Mouse (Mus musculus) intestine, embryonic 15.5 days (tissue): Measurements from ENCODE around the gene Eps8l3. TPM values are rescaled to one million over a fixed set of nuclear protein-coding genes. Genes with fewer than 3 reads are reported as not detected.
"Not testable (repeated sequence)": the region's sequence is repeated elsewhere in the genome, so short reads cannot be mapped to it uniquely, and the experiment has no call there.

ENCODE experiments used
- ATAC-seq: fragments of 200-750 bp; cut with Nextera tagmentation; 2 replicates; pipeline ENCODE4 v1.8.0; 2017; ENCODE audit warnings: moderate TSS enrichment, moderate library complexity
- H3K27ac ChIP-seq: fragments of 300-500 bp; sonication (generic); 2 replicates; pipeline ENCODE4 v1.5.1; 2015; ENCODE audit warnings: mild to moderate bottlenecking, inconsistent platforms
- H3K27me3 ChIP-seq: fragments of 300-500 bp; sonication (generic); replicated peaks from 2 replicates; pipeline ENCODE4 v1.6.1; 2015; ENCODE audit warnings: inconsistent platforms
- H3K36me3 ChIP-seq: fragments of 300-500 bp; sonication (generic); 2 replicates; pipeline ENCODE4 v1.6.1; 2015; ENCODE audit warnings: inconsistent platforms
- H3K4me1 ChIP-seq: fragments of 300-500 bp; sonication (generic); replicated peaks from 2 replicates; pipeline ENCODE4 v1.6.1; 2015; ENCODE audit warnings: inconsistent platforms
- H3K4me2 ChIP-seq: fragments of 300-500 bp; sonication (generic); replicated peaks from 2 replicates; pipeline ENCODE4 v1.6.1; 2015; ENCODE audit warnings: mild to moderate bottlenecking, inconsistent platforms
- H3K4me3 ChIP-seq: fragments of 300-500 bp; sonication (generic); replicated peaks from 2 replicates; pipeline ENCODE4 v1.5.1; 2015; ENCODE audit warnings: inconsistent platforms
- H3K9ac ChIP-seq: fragments of 300-500 bp; sonication (generic); 2 replicates; pipeline ENCODE4 v1.6.1; 2015; ENCODE audit warnings: inconsistent platforms
- H3K9me3 ChIP-seq: fragments of 300-500 bp; sonication (generic); 2 replicates; pipeline ENCODE4 v1.6.1; 2016; ENCODE audit warnings: inconsistent platforms
- WGBS: fragments of 180-500 bp; shearing (Covaris S2); methylation state at CpG from one replicate; pipeline ENCODE4 v1.1.7; 2015; 5-methylcytosine and 5-hydroxymethylcytosine counted together
- polyA plus RNA-seq: library from polyadenylated mRNA; unstranded; fragments of >200 nt; fragmentation: Nextera tagmentation; extraction: Ambion mirVana; gene quantifications from 2 replicates; pipeline ENCODE4 v1.2.1, GENCODE M21; 2015

Gene Eps8l3
- polyA plus RNA-seq, 1 experiment from 2014 or later = 164 TPM

DNA sequence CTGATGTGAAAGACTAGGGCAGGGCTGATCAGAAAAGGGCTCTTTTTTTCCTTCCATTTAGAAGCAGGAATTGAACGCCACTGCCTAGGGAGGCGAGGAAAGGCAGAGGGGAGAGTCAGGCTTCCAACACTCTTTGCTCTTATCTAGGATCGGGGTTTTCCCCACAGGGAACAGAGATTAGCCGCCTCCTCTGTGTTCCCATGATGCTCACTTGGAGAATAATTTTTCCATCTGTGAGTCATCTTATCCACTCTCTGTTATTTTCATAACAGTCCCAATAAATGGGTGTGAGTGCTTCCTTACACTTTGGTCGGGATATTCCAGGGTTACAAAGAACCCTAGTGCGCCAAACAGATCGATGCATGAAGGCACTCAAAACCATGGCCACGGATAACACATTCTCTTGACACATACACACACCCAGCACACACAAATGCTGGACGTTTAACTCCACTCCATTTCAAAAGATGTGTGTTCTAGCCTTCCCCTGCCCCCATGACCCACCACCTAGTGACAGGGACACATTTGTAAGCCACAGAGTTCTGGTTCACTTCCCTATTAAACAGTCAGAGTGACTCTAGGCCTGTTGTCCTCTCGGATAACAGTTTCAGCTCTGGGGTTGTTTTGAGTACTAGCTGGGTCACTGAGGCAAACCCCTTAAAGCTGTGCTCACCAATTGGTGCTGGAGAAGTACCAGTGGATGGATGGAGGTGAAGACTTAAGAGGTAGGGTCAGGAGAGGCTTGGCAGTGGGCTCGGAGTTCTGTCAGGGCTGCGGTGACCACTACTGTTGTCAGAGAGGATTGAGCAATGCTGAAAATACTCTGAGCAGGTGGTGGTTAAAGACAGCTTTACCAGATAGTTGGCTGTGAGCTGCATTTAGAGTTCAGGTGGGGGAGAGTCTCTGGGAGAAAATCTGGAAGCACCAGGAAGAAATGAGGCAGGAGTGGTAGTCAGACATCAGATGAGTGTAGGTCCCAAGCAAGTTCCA lies 1.0 kb downstream of the Eps8l3 start:
- peak overlapping the region; percentile 51 for H3K4me2 ChIP-seq

DNA sequence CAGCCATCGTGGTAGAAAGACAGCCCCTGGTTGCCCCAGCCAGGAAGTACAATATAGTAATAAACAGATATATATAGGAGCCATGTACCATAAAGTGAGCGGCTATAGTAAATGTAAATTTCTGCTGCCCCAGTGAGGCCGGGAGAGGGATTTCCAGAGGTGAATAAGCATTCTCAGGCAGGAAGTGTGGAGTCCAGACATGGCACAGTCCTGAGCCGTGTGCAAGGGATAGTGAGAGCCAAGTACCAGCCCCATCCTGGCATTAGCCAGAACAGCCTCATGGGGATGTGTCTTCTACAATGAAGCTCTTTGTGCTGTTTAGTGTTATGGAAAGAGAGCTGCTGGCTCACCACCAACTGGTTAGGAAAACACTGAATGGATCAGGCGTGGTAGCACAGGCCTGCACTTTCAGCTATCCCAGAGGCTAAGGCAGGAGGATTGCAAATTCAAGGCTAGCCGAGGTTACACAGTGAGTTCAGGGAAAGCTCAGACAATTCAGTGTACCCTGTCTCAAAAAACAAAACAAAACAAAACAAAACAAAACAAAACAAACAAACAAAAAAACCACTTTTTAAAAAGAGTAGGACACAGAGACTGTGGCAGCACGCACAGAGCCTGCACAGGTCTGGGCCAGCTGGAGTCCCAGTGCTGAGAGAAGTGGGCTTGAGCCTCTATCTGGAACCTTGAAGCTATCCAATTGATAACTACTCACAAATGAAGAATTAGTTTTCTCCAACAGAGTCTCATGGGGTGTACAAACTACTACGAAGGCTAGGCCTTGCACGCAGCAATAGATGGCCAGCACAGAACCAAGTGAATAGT lies 10.9 kb downstream of the Eps8l3 start:
- ATAC-seq = peak; percentile 91
- Histone ChIP-seq H3K27me3 (no peaks in the 10 kb centered on the region), H3K4me3 (no peak overlapping the region), H3K27ac (peak overlapping the region; percentile 38; the same call in 1 of the 2 replicates), H3K9me3 (no peaks in the 10 kb centered on the region), H3K36me3 (peaks cover 7% of the 10 kb centered on the region), H3K4me2 (no peak overlapping the region), H3K9ac (no peak overlapping the region), H3K4me1 (0 out of 2 replicates have a peak, but pooled peaks cover 3% of the 10 kb centered on the region)
- WGBS = 71% methylated on average over 9 of the region's 9 CpGs

More for the DNA sequence above, 1.0 kb downstream of the Eps8l3 start:
- Histone ChIP-seq H3K27ac (peak overlapping the region; percentile 89), H3K36me3 (no peaks in the 10 kb centered on the region), H3K9me3 (no peaks in the 10 kb centered on the region), H3K4me1 (peaks cover 19% of the 10 kb centered on the region), H3K27me3 (no peaks in the 10 kb centered on the region), H3K9ac (peak overlapping the region; percentile 39), H3K4me3 (peak overlapping the region; percentile 38)
- no peak for ATAC-seq
- 68% methylated on average over 12 of the region's 12 CpGs for WGBS

DNA sequence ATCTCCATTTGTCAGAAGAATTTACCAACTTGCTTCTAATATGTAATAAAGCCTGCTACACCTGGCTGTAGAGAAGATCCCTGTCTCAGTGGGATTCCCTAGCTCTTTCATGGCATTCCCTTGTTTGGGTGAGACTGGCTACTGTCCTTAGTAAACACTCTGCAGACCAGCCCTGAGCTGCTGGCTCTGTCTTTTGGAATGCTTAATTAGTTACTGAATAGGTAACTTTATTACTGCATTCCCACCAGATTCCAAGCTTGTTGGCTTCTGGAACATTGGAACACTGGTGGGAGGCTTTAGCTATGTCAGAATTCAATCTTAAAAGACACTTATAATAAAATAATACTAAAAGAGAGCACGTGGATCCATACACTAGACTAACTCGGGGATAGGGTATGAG lies 12.2 kb downstream of the Eps8l3 start:
- not testable (repeated sequence) for H3K4me1 ChIP-seq, H3K27me3 ChIP-seq, H3K4me2 ChIP-seq, H3K4me3 ChIP-seq, H3K9me3 ChIP-seq, ATAC-seq, H3K9ac ChIP-seq, H3K27ac ChIP-seq
- 85% methylated on average over 2 of the region's 2 CpGs for WGBS
- peaks cover 11% of the 10 kb centered on the region for H3K36me3 ChIP-seq

DNA sequence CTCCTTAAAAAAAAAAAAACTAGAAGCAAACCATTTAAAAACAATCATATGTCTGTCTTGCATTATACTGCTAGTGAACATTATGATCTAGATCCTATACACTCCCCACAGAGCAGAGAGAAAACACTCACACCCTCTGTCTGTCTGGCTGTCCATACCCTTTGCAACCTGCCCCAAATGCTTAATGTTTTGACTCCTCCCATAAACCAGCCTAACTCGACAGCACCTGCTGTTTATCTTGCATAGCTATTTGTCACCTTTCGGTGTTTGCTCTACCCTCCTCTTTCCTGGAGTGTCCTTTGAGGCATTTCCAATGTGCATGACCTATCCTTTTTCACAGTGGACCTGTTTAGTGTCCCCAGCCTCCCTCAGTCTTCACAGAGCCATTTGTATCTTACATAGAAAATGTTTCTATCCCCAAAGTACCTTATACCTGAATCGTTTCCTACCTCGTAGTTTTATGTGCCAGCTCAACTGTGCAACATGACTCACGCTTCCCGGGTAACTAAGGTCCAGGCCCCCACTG lies 18.2 kb downstream of the Eps8l3 start:
- Histone ChIP-seq H3K36me3 (peaks cover 9% of the 10 kb centered on the region; the same call in 1 of the 2 replicates), H3K27ac (0 out of 2 replicates have a peak overlapping the region, but pooled peaks have one; percentile 22), H3K4me2 (peak overlapping the region; percentile 90), H3K27me3 (no peaks in the 10 kb centered on the region), H3K9ac (peak overlapping the region; percentile 80), H3K4me1 (peaks cover 7% of the 10 kb centered on the region), H3K9me3 (no peaks in the 10 kb centered on the region), H3K4me3 (peak overlapping the region; percentile 67)
- peak; percentile 40 for ATAC-seq
- WGBS = 5% methylated on average over 6 of the region's 6 CpGs

DNA sequence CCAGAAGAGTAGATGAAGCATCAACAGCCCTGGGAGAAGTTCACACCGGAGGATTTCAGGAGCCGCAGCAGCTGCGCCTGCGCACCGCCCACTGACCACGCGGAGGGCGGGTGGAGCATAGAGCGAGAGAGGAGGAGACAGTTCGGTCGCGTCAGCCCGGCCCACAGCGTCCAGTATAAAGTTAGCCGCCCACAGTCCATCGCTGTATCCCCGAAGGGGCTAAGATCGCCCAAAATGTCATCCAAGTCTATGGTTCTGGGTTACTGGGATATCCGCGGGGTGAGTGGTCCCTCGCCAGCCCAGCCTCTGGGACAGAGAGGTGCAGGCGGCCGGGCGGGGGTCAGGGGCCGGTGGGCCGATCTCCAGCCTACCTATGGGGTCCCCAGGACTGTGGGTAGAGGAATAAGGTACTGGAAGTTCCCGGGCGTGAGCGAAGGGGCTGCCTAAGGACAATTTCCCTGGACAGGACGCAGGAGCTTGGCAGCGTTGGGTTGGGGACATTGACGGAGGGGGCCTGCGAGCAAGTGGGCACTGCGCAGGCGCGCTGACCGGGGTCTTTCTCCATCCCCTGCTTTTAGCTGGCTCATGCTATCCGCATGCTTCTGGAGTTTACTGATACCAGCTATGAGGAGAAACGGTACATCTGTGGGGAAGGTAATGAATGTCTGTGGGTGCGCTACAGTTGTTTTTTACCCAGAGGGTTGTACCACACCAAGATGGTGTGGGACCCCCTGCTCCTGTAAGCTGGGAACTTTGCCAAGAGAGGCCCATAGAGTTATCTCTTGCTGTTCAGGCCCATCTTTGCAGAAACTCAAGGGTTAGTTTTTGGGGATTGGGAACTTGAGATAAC lies 18.9 kb downstream of the Eps8l3 start, which contains the start of gene Gstm5:
Gene Gstm5, plus strand, starts transcription at position 102 of the 850 bp plus-strand sequence.
- H3K9ac ChIP-seq = peak within 1 kb of the TSS; percentile 80
- H3K4me3 ChIP-seq = peak within 1 kb of the TSS; percentile 67
- H3K36me3 ChIP-seq = peaks cover 9% of the 10 kb centered on the region; the same call in 1 of the 2 replicates
- no peaks in the 10 kb centered on the region for H3K27me3 ChIP-seq
- no peaks in the 10 kb centered on the region for H3K9me3 ChIP-seq
- peak within 1 kb of the TSS; percentile 73 for H3K27ac ChIP-seq
- peak within 1 kb of the TSS; percentile 90 for H3K4me2 ChIP-seq
- peaks cover 7% of the 10 kb centered on the region for H3K4me1 ChIP-seq
- WGBS = 5% methylated on average over 40 of the region's 40 CpGs
- peak; percentile 96 for ATAC-seq

DNA sequence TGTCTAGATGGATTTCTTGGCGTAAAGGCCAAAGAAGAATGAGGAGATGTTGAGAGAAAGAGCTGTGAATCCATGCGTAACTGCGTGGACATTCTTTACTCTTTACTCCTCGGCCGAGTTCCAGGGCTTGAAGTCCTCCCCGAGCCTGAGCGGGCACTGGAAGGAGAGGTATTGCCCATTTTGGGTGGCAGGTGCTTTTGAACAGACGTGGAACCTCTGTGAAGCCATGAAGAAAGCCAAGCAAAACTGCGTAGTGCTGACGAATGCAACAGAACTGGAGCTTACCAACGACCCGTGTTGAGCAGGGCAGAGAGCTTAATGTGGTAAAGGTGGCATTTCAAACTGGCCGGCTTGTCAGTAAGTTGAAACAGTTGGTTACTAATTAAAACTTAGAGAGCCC lies 21.7 kb downstream of the Eps8l3 start:
- no peak overlapping the region for H3K4me2 ChIP-seq
- H3K27ac ChIP-seq = no peak overlapping the region
- no peak for ATAC-seq
- H3K4me1 ChIP-seq = peaks cover 7% of the 10 kb centered on the region
- no peaks in the 10 kb centered on the region for H3K36me3 ChIP-seq
- no peak overlapping the region for H3K4me3 ChIP-seq
- H3K27me3 ChIP-seq = no peaks in the 10 kb centered on the region
- H3K9ac ChIP-seq = no peak overlapping the region
- 93% methylated on average over 13 of the region's 13 CpGs for WGBS
- H3K9me3 ChIP-seq = no peaks in the 10 kb centered on the region

DNA sequence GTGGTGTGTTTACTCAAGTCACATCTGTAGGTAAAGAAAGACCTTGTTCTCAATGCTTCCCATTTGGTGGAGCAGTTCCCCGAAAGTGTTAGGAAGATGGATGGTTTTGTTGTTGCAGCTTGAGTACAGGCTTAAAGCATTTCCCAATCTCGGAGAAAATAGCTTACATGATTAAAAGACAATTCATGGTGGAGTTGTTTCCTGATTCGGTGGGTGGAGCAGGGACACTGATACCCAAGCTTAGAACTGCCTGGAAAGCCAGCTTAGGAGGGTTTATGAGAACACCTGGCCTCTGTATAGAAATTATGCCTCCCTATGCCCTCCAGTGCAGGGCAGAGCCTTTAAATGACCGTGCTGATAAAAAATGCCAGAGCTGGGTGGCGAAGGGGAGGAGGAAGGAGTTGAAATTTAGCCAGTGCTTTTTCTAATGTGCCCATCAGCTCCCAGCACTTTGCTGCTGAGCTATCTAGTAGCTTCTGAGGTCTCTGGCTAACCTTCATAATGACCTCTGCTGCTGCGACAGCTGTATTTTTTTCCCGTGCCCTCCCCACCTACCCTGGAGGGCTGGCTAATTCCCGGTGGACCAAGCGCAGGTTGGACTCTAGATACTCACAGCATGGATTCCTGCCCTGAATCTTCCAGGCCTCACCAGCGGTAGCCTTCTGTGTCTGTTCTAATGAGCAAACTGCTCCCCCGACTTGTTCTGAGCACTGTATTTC lies 24.1 kb downstream of the Eps8l3 start:
- ATAC-seq = no peak
- Histone ChIP-seq H3K4me2 (no peak overlapping the region), H3K36me3 (no peaks in the 10 kb centered on the region), H3K4me3 (no peak overlapping the region), H3K27me3 (no peaks in the 10 kb centered on the region), H3K27ac (no peak overlapping the region), H3K9ac (no peak overlapping the region), H3K9me3 (no peaks in the 10 kb centered on the region), H3K4me1 (peaks cover 4% of the 10 kb centered on the region)
- 61% methylated on average over 11 of the region's 11 CpGs for WGBS

DNA sequence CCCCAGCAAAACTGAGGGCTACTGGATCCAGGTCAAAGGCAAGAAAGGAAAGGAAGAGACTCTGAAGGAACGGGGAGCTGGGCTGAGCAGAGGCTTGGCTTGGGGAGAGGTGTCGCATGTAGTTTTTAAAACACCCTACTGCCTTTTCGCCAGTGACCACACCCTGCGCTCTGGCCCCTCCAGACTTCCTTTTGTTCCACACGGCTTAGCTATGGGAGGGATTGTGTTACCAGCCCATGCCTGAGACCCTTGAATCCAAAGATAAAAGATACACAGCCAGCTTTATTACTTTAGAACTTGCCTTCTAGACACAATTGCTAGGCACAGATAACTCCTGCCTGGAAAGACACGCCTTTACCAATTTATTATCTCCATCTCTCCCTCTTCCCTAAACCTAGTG lies 28.9 kb downstream of the Eps8l3 start:
- H3K4me2 ChIP-seq = no peak overlapping the region
- no peaks in the 10 kb centered on the region for H3K9me3 ChIP-seq
- no peaks in the 10 kb centered on the region for H3K36me3 ChIP-seq
- 58% methylated on average over 6 of the region's 6 CpGs for WGBS
- no peak overlapping the region for H3K27ac ChIP-seq
- H3K9ac ChIP-seq = no peak overlapping the region
- H3K4me3 ChIP-seq = no peak overlapping the region
- ATAC-seq = no peak
- H3K4me1 ChIP-seq = peaks cover 9% of the 10 kb centered on the region; the same call in 1 of the 2 replicates
- H3K27me3 ChIP-seq = no peaks in the 10 kb centered on the region

DNA sequence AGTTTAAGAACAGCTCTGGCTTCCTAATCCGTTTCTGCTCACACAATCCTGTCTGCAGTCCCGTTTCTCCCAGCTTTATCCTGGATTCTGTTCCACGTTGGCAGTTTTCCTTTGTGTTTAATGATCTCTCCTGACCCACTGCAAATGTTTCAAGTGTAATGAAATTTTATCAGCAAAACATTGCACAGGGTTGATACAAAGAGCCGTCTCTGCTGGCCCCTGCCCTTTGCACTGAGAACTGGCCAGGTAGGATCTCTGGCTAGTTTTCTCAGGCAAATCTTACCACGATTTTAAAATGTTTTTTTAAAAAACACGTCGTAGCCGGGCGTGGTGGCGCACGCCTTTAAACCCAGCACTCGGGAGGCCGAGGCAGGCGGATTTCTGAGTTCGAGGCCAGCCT lies 39.6 kb downstream of the Eps8l3 start:
- ATAC-seq = peak; percentile 59
- no peaks in the 10 kb centered on the region for H3K36me3 ChIP-seq
- H3K9ac ChIP-seq = no peak overlapping the region
- 67% methylated on average over 15 of the region's 15 CpGs for WGBS
- H3K4me2 ChIP-seq = no peak overlapping the region
- no peaks in the 10 kb centered on the region for H3K27me3 ChIP-seq
- H3K27ac ChIP-seq = peak overlapping the region; percentile 58
- H3K4me1 ChIP-seq = no peaks in the 10 kb centered on the region
- no peaks in the 10 kb centered on the region for H3K9me3 ChIP-seq
- H3K4me3 ChIP-seq = no peak overlapping the region

DNA sequence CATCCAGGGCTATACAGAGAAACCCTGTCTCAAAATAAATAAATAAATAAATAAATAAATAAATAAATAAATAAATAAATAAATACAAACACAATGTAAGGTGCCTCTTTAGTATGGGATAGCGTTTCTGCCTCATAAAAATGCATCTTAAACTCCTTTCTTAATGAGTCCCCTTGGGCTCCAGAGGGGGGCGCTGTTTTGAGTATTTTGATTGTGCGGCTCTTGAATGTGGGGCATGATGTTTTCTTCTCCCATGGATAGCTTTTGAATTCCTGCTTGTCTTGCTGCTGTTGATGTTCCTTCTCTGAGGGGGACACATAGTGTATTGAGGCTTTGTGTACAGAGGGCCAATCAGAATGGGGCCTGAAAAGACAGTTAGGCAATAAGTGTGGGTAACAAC lies 40.1 kb downstream of the Eps8l3 start:
- Histone ChIP-seq H3K9me3 (no peaks in the 10 kb centered on the region), H3K4me3 (no peak overlapping the region), H3K27me3 (no peaks in the 10 kb centered on the region), H3K36me3 (no peaks in the 10 kb centered on the region), H3K9ac (no peak overlapping the region), H3K4me1 (no peaks in the 10 kb centered on the region), H3K4me2 (no peak overlapping the region), H3K27ac (no peak overlapping the region)
- no peak for ATAC-seq
- WGBS = 76% methylated on average over 3 of the region's 3 CpGs
